Mouse (Mus musculus) lung, embryonic 14.5 days (tissue): ENCODE measurements around the gene Dok1. TPM values are rescaled to one million over a fixed set of nuclear protein-coding genes. Genes with fewer than 3 reads are reported as not detected.

Experiments used
- ATAC-seq: fragments of 200-750 bp; cut with Nextera tagmentation; 2 replicates; pipeline ENCODE4 v1.8.0; 2017; ENCODE audit warnings: mild to moderate bottlenecking, moderate TSS enrichment, moderate library complexity; ENCODE audit not compliant: insufficient read depth
- DNase-seq: peaks from one replicate; pipeline ENCODE4 v3.0.0-alpha.2; 2015
- H3K27ac ChIP-seq: fragments of 300-500 bp; sonication (generic); 2 replicates; pipeline ENCODE4 v1.5.1; 2014; ENCODE audit warnings: low read depth, mild to moderate bottlenecking, moderate library complexity
- H3K27me3 ChIP-seq: fragments of 300-500 bp; sonication (generic); 2 replicates; pipeline ENCODE4 v1.6.1; 2014; ENCODE audit warnings: low read length, control low read depth; ENCODE audit not compliant: insufficient read depth
- H3K36me3 ChIP-seq: fragments of 300-500 bp; sonication (generic); 2 replicates; pipeline ENCODE4 v1.6.1; 2014; ENCODE audit warnings: control low read depth; ENCODE audit not compliant: insufficient read depth
- H3K4me1 ChIP-seq: fragments of 300-500 bp; sonication (generic); 2 replicates; pipeline ENCODE4 v1.6.1; 2014; ENCODE audit warnings: antibody characterized with exemption, control low read depth; ENCODE audit not compliant: insufficient read depth
- H3K4me2 ChIP-seq: fragments of 300-500 bp; sonication (generic); 2 replicates; pipeline ENCODE4 v1.6.1; 2014; ENCODE audit warnings: mild to moderate bottlenecking
- H3K4me3 ChIP-seq: fragments of 300-500 bp; sonication (generic); 2 replicates; pipeline ENCODE4 v1.5.1; 2014; ENCODE audit warnings: low read depth, low read length
- H3K9ac ChIP-seq: fragments of 300-500 bp; sonication (generic); 2 replicates; pipeline ENCODE4 v1.6.1; 2014
- H3K9me3 ChIP-seq: fragments of 300-500 bp; sonication (generic); 2 replicates; pipeline ENCODE4 v1.6.1; 2016; ENCODE audit warnings: low read depth, low read length, control low read depth
- CTCF ChIP-seq: IDR thresholded peaks from 2 replicates; pipeline ENCODE4 v1.5.1; 2016; ENCODE audit warnings: antibody characterized with exemption, low read depth
- WGBS: fragments of 180-500 bp; shearing (Covaris S2); extraction: QIAGEN DNeasy Blood & Tissue Kit; methylation state at CpG from one replicate; pipeline ENCODE4 v1.1.7; 2014; 5-methylcytosine and 5-hydroxymethylcytosine counted together
- polyA plus RNA-seq: library from polyadenylated mRNA; unstranded; fragments of >200 nt; fragmentation: Nextera tagmentation; extraction: Ambion mirVana; gene quantifications from 2 replicates; pipeline ENCODE4 v1.2.1, GENCODE M21; 2014

Dok1 gene
- polyA plus RNA-seq, 1 experiment from 2014 or later, result 12.0 TPM

DNA sequence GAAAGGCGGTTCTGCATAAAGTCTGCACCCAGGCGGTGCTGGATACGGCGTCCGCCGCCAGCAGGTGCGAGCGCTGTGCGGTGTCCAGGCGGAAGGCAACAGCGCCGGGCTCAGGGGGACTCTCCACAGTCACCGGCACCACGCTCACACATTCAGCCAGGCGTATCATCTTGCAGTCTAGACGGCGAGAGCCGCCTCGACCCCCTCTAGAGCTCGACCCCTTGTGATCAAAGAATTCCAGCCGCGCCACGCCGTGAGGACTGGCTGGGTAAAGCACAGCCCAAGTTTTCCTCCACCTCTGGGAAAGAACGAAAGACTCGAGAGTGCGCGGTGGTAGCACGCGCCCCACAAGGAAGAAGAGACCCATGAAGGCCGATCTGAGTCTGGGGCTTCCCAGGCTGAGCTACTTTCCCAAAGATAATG, 491 bp downstream of the Dok1 start:
- Histone ChIP-seq H3K9me3 (no peaks in the 10 kb centered on the region), H3K4me3 (peak overlapping the region; percentile 55), H3K36me3 (no peaks in the 10 kb centered on the region), H3K27ac (peak overlapping the region; percentile 93), H3K4me1 (0 out of 2 replicates have a peak, but pooled peaks cover 9% of the 10 kb centered on the region), H3K9ac (peak overlapping the region; percentile 66), H3K4me2 (peak overlapping the region; percentile 78), H3K27me3 (no peaks in the 10 kb centered on the region)
- DNase-seq (peak; percentile 67), ATAC-seq (peak; percentile 21)
- WGBS, result 0% methylated on average over 31 of the region's 31 CpGs
- peak; percentile 24; the same call in 1 of the 2 replicates for TF ChIP-seq CTCF

DNA sequence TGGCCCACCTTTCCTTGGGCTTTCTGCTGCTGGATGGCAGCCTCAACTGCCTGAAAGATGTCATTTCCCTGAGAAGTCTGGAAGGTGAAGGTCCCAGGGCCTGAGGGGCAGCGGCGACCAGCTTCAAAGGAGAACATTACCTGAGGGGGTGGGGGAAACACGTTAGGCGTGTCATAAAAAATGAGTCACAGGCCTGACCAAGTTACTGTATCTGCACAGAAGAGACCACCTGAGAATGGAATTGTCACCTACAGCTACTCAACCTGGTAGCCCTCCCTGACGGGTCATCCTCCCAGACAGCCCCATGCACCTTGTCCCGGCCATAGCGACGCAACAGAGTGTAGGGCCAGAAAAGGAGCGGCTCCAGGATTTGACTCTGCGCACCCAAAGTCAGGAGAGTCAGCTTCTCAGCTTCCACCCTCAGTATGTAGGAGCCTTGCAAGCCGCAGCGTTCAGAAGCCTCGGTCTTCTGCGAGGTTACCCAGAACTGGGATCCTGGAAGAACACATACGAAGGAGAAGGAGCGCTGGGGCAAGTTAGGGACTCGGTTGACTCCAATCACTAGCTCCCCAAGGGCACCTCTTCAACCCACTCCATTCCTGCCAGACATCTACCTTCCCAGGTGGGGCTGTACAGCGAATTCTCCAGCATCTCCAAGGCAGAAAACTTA, 1.2 kb downstream of the Dok1 start:
- WGBS, result 39% methylated on average over 18 of the region's 18 CpGs
- Histone ChIP-seq H3K4me3 (peak overlapping the region; percentile 55), H3K4me1 (0 out of 2 replicates have a peak, but pooled peaks cover 8% of the 10 kb centered on the region), H3K4me2 (peak overlapping the region; percentile 78), H3K9ac (peak overlapping the region; percentile 66), H3K9me3 (no peaks in the 10 kb centered on the region), H3K27ac (no peak overlapping the region), H3K27me3 (no peaks in the 10 kb centered on the region), H3K36me3 (no peaks in the 10 kb centered on the region)
- ATAC-seq (no peak), DNase-seq (no peak)
- TF ChIP-seq CTCF, result no peak

DNA sequence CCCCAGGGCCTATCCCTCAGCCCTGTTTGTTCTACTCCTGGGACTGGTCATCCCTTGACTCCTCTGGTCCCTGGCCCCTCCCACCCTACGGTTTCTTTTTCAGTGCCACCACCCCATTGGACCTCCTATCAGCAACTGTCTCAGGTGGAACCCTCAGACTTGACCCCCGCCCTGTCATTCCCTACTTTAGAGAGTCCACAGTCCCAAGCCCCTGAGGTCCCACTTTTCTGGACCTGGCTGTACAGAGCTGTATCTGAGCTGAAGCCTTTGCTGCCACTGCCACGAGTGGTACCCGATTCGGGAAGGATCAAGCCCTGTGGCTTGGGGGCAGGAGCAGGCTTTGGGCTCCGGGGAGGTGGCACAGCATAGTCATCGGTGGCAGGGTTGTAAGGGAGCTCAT, 2.2 kb downstream of the Dok1 start:
- TF ChIP-seq CTCF, result no peak

DNA sequence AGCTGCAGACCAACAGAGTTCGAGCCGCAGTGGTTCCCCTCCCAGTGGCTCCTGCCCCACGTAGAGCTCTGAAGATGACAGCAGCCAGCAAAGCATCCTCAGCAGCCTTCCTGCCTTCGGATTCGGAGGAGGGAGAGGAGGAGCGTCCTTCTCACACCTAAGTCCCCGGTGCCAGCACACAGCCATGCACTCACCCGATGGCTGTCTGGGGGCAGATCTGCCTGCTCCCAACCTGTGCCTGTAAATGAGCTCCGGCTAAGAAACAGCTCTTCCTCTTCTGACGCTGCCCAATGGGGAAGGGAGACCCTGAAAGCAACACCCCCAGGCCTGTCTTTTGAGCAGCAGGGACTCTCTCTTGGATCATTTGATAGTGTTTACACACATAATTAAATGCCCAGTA, 3.5 kb downstream of the Dok1 start:
- Histone ChIP-seq H3K27ac (no peak overlapping the region), H3K4me1 (0 out of 2 replicates have a peak, but pooled peaks cover 7% of the 10 kb centered on the region), H3K4me3 (no peak overlapping the region), H3K36me3 (no peaks in the 10 kb centered on the region), H3K4me2 (no peak overlapping the region), H3K9me3 (no peaks in the 10 kb centered on the region), H3K27me3 (no peaks in the 10 kb centered on the region), H3K9ac (no peak overlapping the region)
- ATAC-seq (no peak), DNase-seq (no peak)
- 37% methylated on average over 10 of the region's 10 CpGs for WGBS
- no peak for TF ChIP-seq CTCF

More for the DNA sequence above, 2.2 kb downstream of the Dok1 start:
- no peak overlapping the region for H3K4me3 ChIP-seq
- H3K9me3 ChIP-seq, result no peaks in the 10 kb centered on the region
- H3K27ac ChIP-seq, result no peak overlapping the region
- no peak for ATAC-seq
- H3K4me2 ChIP-seq, result no peak overlapping the region
- H3K9ac ChIP-seq, result no peak overlapping the region
- H3K36me3 ChIP-seq, result no peaks in the 10 kb centered on the region
- 0 out of 2 replicates have a peak, but pooled peaks cover 7% of the 10 kb centered on the region for H3K4me1 ChIP-seq
- H3K27me3 ChIP-seq, result no peaks in the 10 kb centered on the region
- WGBS, result 76% methylated on average over 7 of the region's 7 CpGs
- no peak for DNase-seq

DNA sequence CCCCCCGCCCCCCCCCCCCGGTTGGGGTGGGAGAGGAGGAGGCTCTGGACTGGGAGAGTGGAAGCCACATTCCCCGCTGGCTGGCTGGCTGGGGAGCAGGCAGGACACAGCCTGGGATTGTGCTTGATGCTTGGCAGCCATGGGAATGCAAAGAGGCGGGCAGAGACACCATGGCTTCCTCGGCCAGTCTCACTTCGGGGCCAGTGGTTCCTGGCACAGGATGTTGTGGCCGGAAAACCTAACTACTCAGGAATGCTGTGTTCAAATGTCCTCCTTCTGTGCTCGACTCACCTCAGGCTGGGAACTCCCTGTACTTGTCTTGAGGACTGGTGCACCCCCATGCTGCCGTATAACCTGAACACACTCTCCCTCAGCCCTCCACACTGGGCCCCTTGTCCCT, 5.6 kb downstream of the Dok1 start:
- 30% methylated on average over 7 of the region's 9 CpGs for WGBS
- Histone ChIP-seq H3K4me1 (0 out of 2 replicates have a peak, but pooled peaks cover 3% of the 10 kb centered on the region), H3K9ac (no peak overlapping the region), H3K27ac (no peak overlapping the region), H3K4me3 (no peak overlapping the region), H3K9me3 (no peaks in the 10 kb centered on the region), H3K4me2 (peak overlapping the region; percentile 18; the same call in 1 of the 2 replicates), H3K27me3 (no peaks in the 10 kb centered on the region), H3K36me3 (no peaks in the 10 kb centered on the region)
- ATAC-seq (peak; percentile 31; the same call in 1 of the 2 replicates), DNase-seq (peak; percentile 44)
- no peak for TF ChIP-seq CTCF

DNA sequence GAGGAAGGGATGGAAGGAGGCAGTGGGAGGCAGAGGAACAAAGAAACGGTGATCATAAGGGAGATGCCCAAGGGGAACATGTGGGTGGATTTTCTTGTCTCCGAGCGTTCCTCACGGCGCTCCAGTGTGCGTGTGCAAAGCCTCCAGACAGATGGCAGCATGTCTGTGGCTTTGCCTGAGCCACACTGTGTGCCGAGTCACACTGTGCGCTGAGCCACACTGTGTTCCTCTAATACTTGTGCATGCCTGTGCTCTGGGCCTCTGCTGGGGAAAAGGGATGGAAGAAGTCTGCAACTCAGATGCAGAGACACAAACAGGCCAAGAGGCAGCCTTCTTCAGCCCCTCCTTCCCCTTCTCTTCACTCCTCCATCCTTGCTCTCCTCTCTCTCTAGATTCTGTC, 6.0 kb downstream of the Dok1 start:
- no peak overlapping the region for H3K27ac ChIP-seq

DNA sequence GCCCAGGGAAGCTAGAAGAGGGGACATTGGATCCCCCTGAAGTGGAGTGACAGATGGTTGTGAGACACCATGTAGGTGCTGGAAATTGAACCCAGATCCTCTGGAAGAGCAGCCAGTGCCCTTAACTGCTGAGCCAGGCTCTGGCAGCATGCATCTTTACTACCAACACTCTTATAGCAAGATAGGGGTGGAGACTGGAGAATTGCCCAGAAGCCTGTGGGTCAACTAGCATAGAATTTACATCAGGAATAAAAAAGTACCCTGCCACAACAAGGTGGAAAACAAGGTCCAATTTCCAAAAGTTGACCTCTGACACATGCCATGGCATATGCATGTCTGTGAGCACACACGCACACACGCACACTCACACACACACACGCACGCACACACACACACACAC, 8.1 kb downstream of the Dok1 start:
- no peak for ATAC-seq
- Histone ChIP-seq H3K4me1 (no peaks in the 10 kb centered on the region), H3K27me3 (no peaks in the 10 kb centered on the region), H3K4me3 (no peak overlapping the region), H3K9me3 (no peaks in the 10 kb centered on the region), H3K36me3 (no peaks in the 10 kb centered on the region), H3K27ac (no peak overlapping the region), H3K9ac (no peak overlapping the region), H3K4me2 (no peak overlapping the region)
- DNase-seq, result no peak
- 79% methylated on average over 4 of the region's 4 CpGs for WGBS
- no peak for TF ChIP-seq CTCF

More for the DNA sequence above, 6.0 kb downstream of the Dok1 start:
- WGBS, result 72% methylated on average over 8 of the region's 8 CpGs
- Histone ChIP-seq H3K4me1 (0 out of 2 replicates have a peak, but pooled peaks cover 3% of the 10 kb centered on the region), H3K9ac (no peak overlapping the region), H3K9me3 (no peaks in the 10 kb centered on the region), H3K36me3 (no peaks in the 10 kb centered on the region), H3K4me3 (no peak overlapping the region), H3K27me3 (no peaks in the 10 kb centered on the region), H3K4me2 (no peak overlapping the region)
- DNase-seq (no peak), ATAC-seq (no peak)
- TF ChIP-seq CTCF, result no peak
